Mouse (Mus musculus) right cerebral cortex, postnatal 14 days (tissue): Measurements from ENCODE around the gene Olfr506.
"Not testable (repeated sequence)": the region's sequence is repeated elsewhere in the genome, so short reads cannot be mapped to it uniquely, and the experiment has no call there.

ENCODE experiments used
- DNase-seq: peaks from one replicate; pipeline ENCODE4 v3.0.0; 2022

Olfr506 gene

GRCm38 (mm10) chr7:108610487-108610886 lies at the start of gene Olfr506:
Gene Olfr506 (plus strand): TSS chr7:108610787.
- no peak for DNase-seq

- DNase-seq: no peak
Observed at GRCm38 (mm10) chr7:108565693-108566092, 44.9 kb upstream of the Olfr506 start, which contains the start of gene Olfr504. Gene Olfr504 (minus strand): TSS chr7:108565793.

GRCm38 (mm10) chr7:108589797-108590196 lies 20.8 kb upstream of the Olfr506 start:
- DNase-seq: no peak

- DNase-seq: not testable (repeated sequence)
Observed at GRCm38 (mm10) chr7:108601916-108602315, 8.7 kb upstream of the Olfr506 start.

- no peak for DNase-seq
Observed at GRCm38 (mm10) chr7:108614110-108614509, 3.5 kb downstream of the Olfr506 start.

GRCm38 (mm10) chr7:108616781-108617180 lies 6.2 kb downstream of the Olfr506 start:
- DNase-seq: not testable (repeated sequence)

GRCm38 (mm10) chr7:108621514-108621913 lies 10.9 kb downstream of the Olfr506 start, which contains the start of gene Olfr507:
Gene Olfr507 (plus strand): TSS chr7:108621814.
- DNase-seq: no peak

- DNase-seq: no peak
Observed at GRCm38 (mm10) chr7:108629694-108630093, 19.1 kb downstream of the Olfr506 start, which contains the start of gene Olfr508. Gene Olfr508 (plus strand): TSS chr7:108629994.

- no peak for DNase-seq
Observed at GRCm38 (mm10) chr7:108651806-108652205, 41.2 kb downstream of the Olfr506 start, which contains the start of gene Olfr509. Gene Olfr509 (minus strand): TSS chr7:108651906.

- DNase-seq: no peak
Observed at GRCm38 (mm10) chr7:108662419-108662818, 51.8 kb downstream of the Olfr506 start.
